Mouse (Mus musculus): ENCODE data around the gene Mroh2a.

DNA sequence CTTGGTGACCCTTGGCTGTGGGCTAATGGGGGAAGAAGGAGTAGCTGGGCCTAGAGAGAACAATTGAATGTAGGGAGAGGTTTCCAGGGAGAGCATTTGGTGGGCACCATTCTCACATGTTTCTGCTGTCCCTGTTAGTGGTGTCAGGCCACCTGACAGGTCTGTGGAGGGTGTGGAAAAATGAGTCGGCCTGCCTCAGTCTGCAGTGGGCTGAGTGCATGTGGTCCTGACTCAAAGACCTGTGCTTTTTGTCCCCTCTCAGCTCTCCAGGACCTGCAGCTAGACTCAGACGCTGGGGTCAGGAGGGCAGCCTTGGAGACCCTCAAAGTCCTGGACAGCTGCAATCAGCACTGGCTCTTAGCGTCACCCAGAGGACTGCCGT is 32.8 kb downstream of the Mroh2a start:
- no peak for TF ChIP-seq CTCF (IDR thresholded peaks at IDR 0.05; ENCODE audit: control insufficient read depth, insufficient read depth, low read length)
- no peak for TF ChIP-seq POLR2A (IDR thresholded peaks at IDR 0.05; ENCODE audit: borderline replicate concordance, control insufficient read depth, low read depth, low read length)
